Mouse (Mus musculus) intestine, embryonic 14.5 days (tissue): ENCODE results near the gene Gab1. TPM values are rescaled to one million over a fixed set of nuclear protein-coding genes. Genes with fewer than 3 reads are reported as not detected.

ENCODE experiments used
- ATAC-seq: fragments of 200-750 bp; cut with Nextera tagmentation; replicated peaks from 2 replicates; pipeline ENCODE4 v1.8.0; 2017; ENCODE audit warnings: low read depth, moderate number of reproducible peaks, moderate TSS enrichment, moderate library complexity; ENCODE audit not compliant: low FRiP score, low TSS enrichment
- DNase-seq: peaks from one replicate; pipeline ENCODE4 v3.0.0-alpha.2; 2018; ENCODE audit warnings: low spot score
- H3K27ac ChIP-seq: fragments of 300-500 bp; sonication (generic); 2 replicates; pipeline ENCODE4 v1.5.1; 2014; ENCODE audit warnings: low read depth, mild to moderate bottlenecking, control low read depth
- H3K27me3 ChIP-seq: fragments of 300-500 bp; sonication (generic); replicated peaks from 2 replicates; pipeline ENCODE4 v1.6.1; 2014; ENCODE audit warnings: low read length, control low read depth; ENCODE audit not compliant: control insufficient read depth, insufficient read depth
- H3K36me3 ChIP-seq: fragments of 300-500 bp; sonication (generic); 2 replicates; pipeline ENCODE4 v1.6.1; 2014; ENCODE audit warnings: low read length, control low read depth; ENCODE audit not compliant: control insufficient read depth, insufficient read depth
- H3K4me1 ChIP-seq: fragments of 300-500 bp; sonication (generic); replicated peaks from 2 replicates; pipeline ENCODE4 v1.6.1; 2014; ENCODE audit warnings: low read length, control low read depth, mixed read lengths; ENCODE audit not compliant: control insufficient read depth, insufficient read depth
- H3K4me2 ChIP-seq: fragments of 300-500 bp; sonication (generic); 2 replicates; pipeline ENCODE4 v1.6.1; 2014; ENCODE audit warnings: low read length
- H3K4me3 ChIP-seq: fragments of 300-500 bp; sonication (generic); 2 replicates; pipeline ENCODE4 v1.5.1; 2014; ENCODE audit warnings: low read depth, low read length, control low read depth, mixed read lengths
- H3K9ac ChIP-seq: fragments of 300-500 bp; sonication (generic); 2 replicates; pipeline ENCODE4 v1.6.1; 2014; ENCODE audit warnings: mild to moderate bottlenecking, low read length
- H3K9me3 ChIP-seq: fragments of 300-500 bp; sonication (generic); 2 replicates; pipeline ENCODE4 v1.6.1; 2016; ENCODE audit warnings: low read length, control low read depth; ENCODE audit not compliant: control insufficient read depth
- WGBS: fragments of 180-500 bp; shearing (Covaris S2); extraction: QIAGEN DNeasy Blood & Tissue Kit; methylation state at CpG from one replicate; pipeline ENCODE4 v1.1.7; 2014; 5-methylcytosine and 5-hydroxymethylcytosine counted together
- polyA plus RNA-seq: library from polyadenylated mRNA; unstranded; fragments of >200 nt; fragmentation: Nextera tagmentation; extraction: Ambion mirVana; gene quantifications from 2 replicates; pipeline ENCODE4 v1.2.1, GENCODE M21; 2014

Gene Gab1
- polyA plus RNA-seq, 1 experiment from 2014 or later = 23.9 TPM

DNA sequence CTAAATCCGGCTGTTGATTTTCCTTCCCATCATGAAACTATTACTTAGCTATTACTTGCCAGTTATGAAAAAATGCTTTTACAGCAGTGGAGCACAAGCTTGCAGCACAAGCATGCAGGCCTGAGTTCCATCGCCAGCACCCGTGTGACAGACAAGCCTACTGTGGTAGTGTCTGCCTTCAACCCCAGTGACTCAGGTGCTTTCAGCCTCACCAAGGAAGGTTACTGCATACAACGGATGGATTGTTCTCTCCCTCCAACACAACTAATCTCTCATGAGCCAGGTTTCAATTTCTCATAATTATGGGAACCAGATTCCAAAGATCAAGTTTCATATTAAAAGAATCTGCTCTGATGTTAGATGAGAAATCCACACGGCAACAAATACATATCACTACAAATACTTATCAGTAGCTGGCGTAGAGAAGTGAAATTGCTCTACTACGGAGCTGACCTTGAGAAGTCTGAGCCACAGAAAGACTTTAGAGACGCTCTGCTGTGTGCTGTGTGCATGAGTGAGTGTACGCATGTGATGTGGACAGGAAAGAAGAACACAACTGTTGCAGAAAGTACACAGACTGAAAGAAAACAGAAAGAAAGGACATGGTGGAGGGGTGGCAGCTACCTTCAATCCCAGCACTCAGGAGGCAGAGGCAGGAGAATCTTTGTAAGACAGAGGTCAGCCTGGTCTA lies 36.4 kb downstream of the Gab1 start:
- Histone ChIP-seq H3K27me3 (no peaks in the 10 kb centered on the region), H3K9me3 (no peaks in the 10 kb centered on the region), H3K4me3 (no peak overlapping the region), H3K9ac (no peak overlapping the region), H3K4me1 (peaks cover 16% of the 10 kb centered on the region), H3K4me2 (no peak overlapping the region), H3K36me3 (no peaks in the 10 kb centered on the region), H3K27ac (no peak overlapping the region)
- 82% methylated on average over 9 of the region's 9 CpGs for WGBS
- ATAC-seq (no peak), DNase-seq (no peak)

DNA sequence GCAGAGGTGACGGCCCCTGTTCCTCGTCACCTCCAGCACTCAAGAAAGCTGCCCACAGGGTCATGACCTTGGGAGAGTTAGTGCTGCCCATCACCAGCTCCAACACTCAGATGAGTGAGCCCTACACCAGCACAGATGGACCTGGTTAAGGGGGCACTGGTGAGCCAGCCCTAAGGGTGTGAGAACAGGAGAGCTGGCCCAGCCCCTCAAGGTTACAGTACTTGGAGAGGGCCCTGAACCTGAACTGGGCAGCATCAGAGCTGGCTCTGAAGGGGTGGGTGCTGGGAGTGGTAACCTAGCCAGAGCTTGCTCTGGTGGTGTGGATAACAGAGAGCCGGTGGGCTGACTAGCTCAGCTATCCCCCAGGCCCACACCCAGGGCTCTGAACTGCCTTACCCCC lies 37.8 kb downstream of the Gab1 start:
- Histone ChIP-seq H3K27me3 (no peaks in the 10 kb centered on the region), H3K9ac (no peak overlapping the region), H3K36me3 (no peaks in the 10 kb centered on the region), H3K27ac (no peak overlapping the region), H3K4me1 (peaks cover 9% of the 10 kb centered on the region), H3K4me2 (no peak overlapping the region), H3K9me3 (no peaks in the 10 kb centered on the region), H3K4me3 (no peak overlapping the region)
- DNase-seq (no peak), ATAC-seq (no peak)
- WGBS = 79% methylated on average over 3 of the region's 3 CpGs

DNA sequence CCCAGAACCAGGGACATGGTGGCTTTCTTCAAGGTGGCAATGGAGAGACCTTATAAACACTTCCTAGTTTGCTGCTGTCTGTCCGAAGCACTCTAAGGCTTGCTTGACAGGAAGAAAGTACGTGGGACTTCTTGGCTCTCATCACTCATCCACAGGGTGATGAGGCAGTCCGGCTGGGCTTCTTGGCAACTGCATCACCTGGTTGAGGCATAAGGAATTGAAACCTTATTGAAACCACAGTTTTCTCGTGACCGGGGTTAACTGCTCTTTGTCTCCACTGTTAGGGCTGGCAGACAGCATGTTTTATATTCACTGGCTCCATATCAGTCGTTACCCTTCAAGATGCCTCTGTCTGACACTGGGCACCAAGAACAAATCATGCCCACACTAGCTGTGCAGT lies 40.2 kb downstream of the Gab1 start:
- WGBS = 83% methylated on average over 6 of the region's 6 CpGs
- no peak for ATAC-seq
- Histone ChIP-seq H3K27ac (no peak overlapping the region), H3K9ac (no peak overlapping the region), H3K4me1 (peaks cover 9% of the 10 kb centered on the region), H3K27me3 (no peaks in the 10 kb centered on the region), H3K4me2 (no peak overlapping the region), H3K4me3 (no peak overlapping the region), H3K9me3 (no peaks in the 10 kb centered on the region), H3K36me3 (no peaks in the 10 kb centered on the region)
- DNase-seq = no peak

DNA sequence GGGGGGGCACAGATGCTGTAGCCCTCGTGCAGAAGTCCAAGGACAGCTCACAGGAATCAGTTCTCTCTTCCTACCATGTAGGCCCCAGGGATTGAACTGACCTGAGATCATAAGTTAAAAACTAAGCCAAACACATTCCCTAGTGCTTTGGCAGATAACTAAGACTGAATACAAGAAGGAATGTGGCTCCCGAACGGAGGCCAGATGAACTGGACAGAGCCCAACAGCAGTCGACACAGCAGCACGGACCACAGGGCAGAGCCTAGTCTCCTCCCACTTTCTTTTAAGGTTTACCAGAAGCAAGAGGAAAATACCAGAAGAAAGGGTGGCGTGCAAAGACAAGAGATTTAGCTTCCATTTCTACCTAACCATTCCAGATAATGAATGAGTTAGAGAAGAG lies 42.1 kb downstream of the Gab1 start:
- ATAC-seq (no peak), DNase-seq (no peak)

DNA sequence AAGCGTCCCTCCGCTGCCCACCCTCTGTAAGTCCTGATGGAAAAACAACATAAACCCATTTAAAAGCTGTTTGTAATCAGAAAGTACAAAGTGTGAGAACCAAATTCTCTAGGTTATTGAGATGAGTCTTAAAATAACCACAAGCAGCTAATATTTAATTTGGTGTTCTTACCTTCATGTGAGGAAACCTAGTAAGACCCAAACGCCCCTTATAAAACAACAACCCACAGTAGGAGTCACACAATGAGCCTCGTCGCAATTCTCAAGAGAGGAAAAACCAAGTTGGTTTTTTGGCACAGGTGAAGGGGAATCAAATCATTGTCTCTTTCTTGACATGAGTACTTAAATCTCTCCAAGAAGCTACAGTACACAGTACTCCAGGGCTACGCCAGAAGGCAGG lies 44.9 kb downstream of the Gab1 start:
- Histone ChIP-seq H3K4me2 (no peak overlapping the region), H3K36me3 (no peaks in the 10 kb centered on the region), H3K27me3 (no peaks in the 10 kb centered on the region), H3K9me3 (no peaks in the 10 kb centered on the region), H3K4me3 (no peak overlapping the region), H3K4me1 (peaks cover 23% of the 10 kb centered on the region), H3K9ac (no peak overlapping the region), H3K27ac (no peak overlapping the region)
- no peak for DNase-seq
- WGBS = 91% methylated on average over 6 of the region's 6 CpGs
- ATAC-seq = no peak

More for the DNA sequence above, 42.1 kb downstream of the Gab1 start:
- Histone ChIP-seq H3K27me3 (no peaks in the 10 kb centered on the region), H3K4me2 (no peak overlapping the region), H3K36me3 (no peaks in the 10 kb centered on the region), H3K9ac (no peak overlapping the region), H3K27ac (no peak overlapping the region), H3K9me3 (no peaks in the 10 kb centered on the region), H3K4me3 (no peak overlapping the region), H3K4me1 (peaks cover 9% of the 10 kb centered on the region)
- 23% methylated on average over 6 of the region's 6 CpGs for WGBS

DNA sequence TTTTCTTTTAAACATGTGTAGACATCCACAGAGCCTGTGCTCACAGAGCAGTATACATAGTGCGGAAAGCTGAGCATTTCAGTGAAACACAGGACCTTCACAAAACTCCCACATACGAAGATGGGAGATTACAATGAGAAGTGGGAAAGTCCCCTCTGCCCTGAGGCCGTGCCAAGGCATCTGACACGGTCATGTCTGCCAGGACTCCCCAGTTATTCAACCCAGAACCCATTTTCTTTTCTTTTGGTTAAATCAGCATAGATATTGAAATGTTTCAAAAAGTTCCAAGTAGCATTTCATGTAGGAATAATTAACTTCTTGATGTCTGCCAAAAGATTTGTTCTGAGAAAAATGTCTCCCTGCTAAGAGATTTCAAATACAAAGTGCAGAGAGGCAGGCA lies 45.9 kb downstream of the Gab1 start:
- Histone ChIP-seq H3K9ac (no peak overlapping the region), H3K4me1 (peaks cover 25% of the 10 kb centered on the region), H3K9me3 (no peaks in the 10 kb centered on the region), H3K4me2 (no peak overlapping the region), H3K27ac (no peak overlapping the region), H3K27me3 (no peaks in the 10 kb centered on the region), H3K36me3 (no peaks in the 10 kb centered on the region), H3K4me3 (no peak overlapping the region)
- no peak for DNase-seq
- 76% methylated on average over 4 of the region's 4 CpGs for WGBS
- no peak for ATAC-seq

DNA sequence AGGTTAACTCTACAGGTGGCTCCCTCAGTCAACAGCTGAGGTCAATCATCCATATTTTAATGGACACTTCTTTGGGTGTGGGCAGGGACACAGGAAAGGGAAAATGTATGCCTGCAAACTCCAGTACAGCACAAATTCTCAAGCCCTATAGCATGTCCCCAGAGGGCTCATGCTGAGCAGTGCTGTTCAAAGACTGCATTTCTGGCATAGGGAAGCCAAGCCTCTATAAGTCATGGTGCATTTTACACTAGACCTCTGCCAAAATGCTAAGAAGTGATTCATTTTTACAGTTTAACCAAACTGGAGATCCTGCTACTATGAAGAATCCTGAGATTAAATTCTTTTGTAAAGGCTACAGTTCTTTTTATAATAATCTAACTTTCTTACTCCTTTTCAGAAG lies 47.8 kb downstream of the Gab1 start:
- no peak overlapping the region for H3K4me3 ChIP-seq
- H3K4me1 ChIP-seq = peaks cover 18% of the 10 kb centered on the region
- ATAC-seq (no peak), DNase-seq (no peak)
- no peaks in the 10 kb centered on the region for H3K36me3 ChIP-seq
- no peak overlapping the region for H3K4me2 ChIP-seq
- no peaks in the 10 kb centered on the region for H3K27me3 ChIP-seq
- H3K27ac ChIP-seq = no peak overlapping the region
- H3K9me3 ChIP-seq = no peaks in the 10 kb centered on the region
- H3K9ac ChIP-seq = no peak overlapping the region

DNA sequence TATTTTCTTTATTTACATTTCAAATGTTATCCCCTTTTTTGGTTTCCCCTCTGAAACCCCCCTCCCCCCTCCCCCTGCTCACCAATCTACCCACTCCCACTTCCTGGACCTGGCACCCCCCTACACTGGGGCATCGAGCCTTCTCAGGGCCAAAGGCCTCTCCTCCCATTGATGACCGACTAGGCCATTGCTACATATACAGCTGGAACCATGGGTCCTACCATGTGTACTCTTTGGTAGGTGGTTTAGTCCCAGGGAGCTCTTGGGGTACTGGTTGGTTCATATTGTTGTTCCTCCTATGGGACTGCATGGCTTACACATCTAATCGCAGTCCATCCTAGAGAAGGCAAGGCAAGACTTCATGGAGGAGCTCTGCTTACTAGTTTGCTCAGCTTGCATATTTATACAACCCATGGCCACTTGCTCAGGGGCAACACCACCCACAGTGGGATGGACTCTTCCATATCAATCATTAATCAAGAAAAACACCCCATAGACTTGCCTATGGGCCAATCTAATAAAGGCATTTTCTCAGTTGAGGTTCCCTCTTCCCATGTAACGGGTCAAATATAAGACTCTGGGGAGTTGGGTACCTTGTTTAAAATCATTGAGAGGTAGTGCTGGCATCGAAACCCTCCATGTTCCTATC lies 48.3 kb downstream of the Gab1 start:
- Histone ChIP-seq H3K36me3 (no peaks in the 10 kb centered on the region), H3K4me1 (peaks cover 18% of the 10 kb centered on the region), H3K27ac (no peak overlapping the region), H3K4me2 (no peak overlapping the region), H3K27me3 (no peaks in the 10 kb centered on the region), H3K4me3 (no peak overlapping the region), H3K9ac (no peak overlapping the region), H3K9me3 (no peaks in the 10 kb centered on the region)
- ATAC-seq (no peak), DNase-seq (no peak)
- 86% methylated on average over 5 of the region's 5 CpGs for WGBS
